Mouse (Mus musculus) heart, adult 2 months (tissue): Measurements from ENCODE around the gene Zwilch. TPM values are rescaled to one million over a fixed set of nuclear protein-coding genes. Genes with fewer than 3 reads are reported as not detected.
"Not testable (repeated sequence)": the region's sequence is repeated elsewhere in the genome, so short reads cannot be mapped to it uniquely, and the experiment has no call there.

ENCODE experiments used
- DNase-seq, 2 experiments: peaks; one replicate each; pipeline ENCODE4 v3.0.0; 2021
- H3K27ac ChIP-seq: fragments of 200-600 bp; 2 replicates; pipeline ENCODE4 v1.8.1; 2022
- H3K27me3 ChIP-seq: fragments of 200-500 bp; 2 replicates; pipeline ENCODE4 v1.6.1; 2012; ENCODE audit warnings: mild to moderate bottlenecking, low read length, inconsistent platforms, mixed read lengths; ENCODE audit not compliant: control insufficient read depth, insufficient read depth
- H3K36me3 ChIP-seq: fragments of 200-500 bp; 2 replicates; pipeline ENCODE4 v1.6.1; 2012; ENCODE audit warnings: low read length, inconsistent platforms; ENCODE audit not compliant: control insufficient read depth, insufficient read depth
- H3K4me1 ChIP-seq: fragments of 200-500 bp; 2 replicates; pipeline ENCODE4 v1.6.1; 2011; ENCODE audit warnings: low read length; ENCODE audit not compliant: control insufficient read depth, insufficient read depth
- H3K4me3 ChIP-seq: fragments of 200-600 bp; 2 replicates; pipeline ENCODE4 v1.8.1; 2022
- H3K79me2 ChIP-seq: fragments of 200-500 bp; replicated peaks from 2 replicates; pipeline ENCODE4 v1.6.1; 2012; ENCODE audit warnings: mild to moderate bottlenecking, inconsistent platforms, low read length, moderate library complexity, mixed read lengths; ENCODE audit not compliant: control insufficient read depth, insufficient read depth
- H3K9ac ChIP-seq: fragments of 200-500 bp; 2 replicates; pipeline ENCODE4 v1.6.1; 2012; ENCODE audit warnings: low read depth, mild to moderate bottlenecking, control low read depth, inconsistent platforms, low read length, mixed read lengths
- CTCF ChIP-seq: fragments of 200-600 bp; IDR thresholded peaks from 2 replicates; pipeline ENCODE4 v1.8.1; 2022; ENCODE audit warnings: antibody characterized with exemption, mild to moderate bottlenecking, moderate library complexity
- EP300 ChIP-seq: fragments of 200-500 bp; IDR thresholded peaks from 2 replicates; pipeline ENCODE4 v1.6.1; 2011; ENCODE audit warnings: low read depth, low read length, control low read depth; ENCODE audit not compliant: insufficient read depth
- POLR2A ChIP-seq: fragments of 200-500 bp; IDR thresholded peaks from 2 replicates; pipeline ENCODE4 v1.6.1; 2011; ENCODE audit warnings: mild to moderate bottlenecking, low read depth, low read length, control low read depth; ENCODE audit not compliant: insufficient read depth
- WGBS: fragments of 180-500 bp; shearing (Covaris S2); methylation state at CpG from one replicate; pipeline ENCODE4 v1.1.7; 2018; 5-methylcytosine and 5-hydroxymethylcytosine counted together
- intact Hi-C: fragments of 180-260 bp; cut with DNase I; formaldehyde crosslinking; loops from one replicate; pipeline ENCODE4 v1.15.1; 2025
- polyA plus RNA-seq: library from polyadenylated mRNA; depleted of rRNA; stranded (reverse); fragments of >200 nt; gene quantifications from 2 replicates; pipeline ENCODE4 v1.2.3, GENCODE M21; 2012
- total RNA-seq, 2 experiments: library from RNA; stranded (reverse); gene quantifications; 2 replicates each; pipeline ENCODE4 v1.2.3; 2021

The Zwilch gene
- total and polyA plus RNA-seq, 3 experiments, result 0.18 to 0.96 (median 0.50) TPM

DNA sequence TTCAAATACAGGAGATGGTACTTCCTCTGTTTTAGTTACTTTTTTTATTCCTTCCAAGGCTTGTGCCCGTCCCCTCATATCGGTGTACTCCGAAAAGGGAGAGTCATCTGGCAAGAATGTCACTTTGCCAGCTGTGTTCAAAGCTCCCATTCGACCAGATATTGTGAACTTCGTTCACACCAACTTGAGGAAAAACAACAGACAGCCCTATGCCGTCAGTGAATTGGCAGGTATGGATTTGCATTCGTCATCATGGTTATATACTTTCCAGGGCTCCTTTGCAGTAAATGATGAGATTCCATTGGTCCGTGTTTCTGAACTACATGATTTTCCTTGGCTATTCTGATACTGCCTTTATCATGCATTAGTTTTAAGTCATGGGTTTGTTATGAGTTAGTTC is 1.9 kb upstream of the Zwilch start:
- no peaks in the 10 kb centered on the region for H3K27me3 ChIP-seq
- peaks cover 4% of the 10 kb centered on the region for H3K4me1 ChIP-seq
- intact Hi-C loops, result no loop called here
- H3K36me3 ChIP-seq, result peaks cover 13% of the 10 kb centered on the region
- no peak overlapping the region for H3K9ac ChIP-seq
- no peak overlapping the region for H3K4me3 ChIP-seq
- no peak for TF ChIP-seq POLR2A
- TF ChIP-seq EP300, result no peak
- TF ChIP-seq CTCF, result no peak
- 33% methylated on average over 8 of the region's 8 CpGs for WGBS
- DNase-seq, result no peak
- H3K79me2 ChIP-seq, result no peaks in the 10 kb centered on the region; the same call in 1 of the 2 replicates
- no peak overlapping the region for H3K27ac ChIP-seq

DNA sequence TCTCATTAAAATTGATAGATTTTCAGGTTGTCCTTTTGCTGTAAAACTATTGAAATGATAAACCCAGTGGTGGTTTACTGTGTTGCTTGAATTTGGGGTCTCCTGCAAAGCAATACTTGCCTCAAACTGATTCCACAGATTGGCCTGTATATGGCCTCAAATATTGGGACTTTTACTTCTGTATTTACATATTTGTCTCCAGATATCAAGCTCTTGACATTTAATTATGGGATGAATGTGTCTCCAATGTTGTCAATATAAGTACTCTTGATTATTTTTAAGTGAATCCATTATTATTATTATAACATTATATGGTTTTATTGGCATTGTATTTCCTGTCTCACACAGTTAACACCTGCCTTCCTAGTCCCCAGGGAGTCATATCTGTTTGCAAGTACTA is 1.4 kb upstream of the Zwilch start:
- no peak for TF ChIP-seq EP300
- TF ChIP-seq CTCF, result no peak
- TF ChIP-seq POLR2A, result no peak
- Histone ChIP-seq H3K4me3 (peak overlapping the region; percentile 91), H3K79me2 (no peaks in the 10 kb centered on the region; the same call in 1 of the 2 replicates), H3K4me1 (peaks cover 4% of the 10 kb centered on the region), H3K27me3 (no peaks in the 10 kb centered on the region), H3K36me3 (peaks cover 13% of the 10 kb centered on the region), H3K9ac (no peak overlapping the region), H3K27ac (no peak overlapping the region)
- intact Hi-C loops, result no loop called here
- no peak for DNase-seq

DNA sequence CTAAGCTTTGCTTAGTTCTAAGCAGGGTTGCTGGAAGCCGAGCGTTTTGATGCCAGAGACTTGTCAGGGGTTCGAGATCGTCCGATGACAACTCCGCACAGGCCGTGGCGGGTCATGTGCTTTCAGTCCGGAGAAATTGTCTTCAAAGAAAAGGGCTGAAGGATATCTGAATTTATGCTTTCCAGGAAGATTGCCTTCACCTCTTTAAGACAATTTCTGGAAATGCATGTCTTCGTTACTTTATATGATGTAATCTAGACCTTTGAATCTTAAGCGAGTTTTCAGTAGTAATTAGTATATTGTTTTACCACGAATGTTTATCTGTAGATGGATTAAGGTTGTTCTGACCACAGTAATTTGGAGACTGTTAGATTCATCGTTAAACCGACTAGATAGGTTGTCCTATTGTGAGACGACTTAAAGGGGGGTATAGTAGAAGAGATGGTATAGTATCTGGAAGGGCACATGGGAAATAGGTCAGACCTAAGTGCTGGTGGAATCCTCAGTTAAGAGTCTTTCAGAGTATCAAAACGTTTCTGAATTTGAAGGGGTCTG is 839 bp upstream of the Zwilch start:
- DNase-seq, result no peak
- H3K4me1 ChIP-seq, result peaks cover 4% of the 10 kb centered on the region
- under 1% methylated on average over 16 of the region's 16 CpGs for WGBS
- H3K27me3 ChIP-seq, result no peaks in the 10 kb centered on the region
- H3K4me3 ChIP-seq, result peak overlapping the region; percentile 91
- H3K79me2 ChIP-seq, result no peaks in the 10 kb centered on the region; the same call in 1 of the 2 replicates
- intact Hi-C loops, result no loop called here
- peak overlapping the region; percentile 98 for H3K27ac ChIP-seq
- H3K9ac ChIP-seq, result peak overlapping the region; percentile 85
- peaks cover 12% of the 10 kb centered on the region for H3K36me3 ChIP-seq
- TF ChIP-seq POLR2A, result no peak
- no peak for TF ChIP-seq EP300
- no peak for TF ChIP-seq CTCF

DNA sequence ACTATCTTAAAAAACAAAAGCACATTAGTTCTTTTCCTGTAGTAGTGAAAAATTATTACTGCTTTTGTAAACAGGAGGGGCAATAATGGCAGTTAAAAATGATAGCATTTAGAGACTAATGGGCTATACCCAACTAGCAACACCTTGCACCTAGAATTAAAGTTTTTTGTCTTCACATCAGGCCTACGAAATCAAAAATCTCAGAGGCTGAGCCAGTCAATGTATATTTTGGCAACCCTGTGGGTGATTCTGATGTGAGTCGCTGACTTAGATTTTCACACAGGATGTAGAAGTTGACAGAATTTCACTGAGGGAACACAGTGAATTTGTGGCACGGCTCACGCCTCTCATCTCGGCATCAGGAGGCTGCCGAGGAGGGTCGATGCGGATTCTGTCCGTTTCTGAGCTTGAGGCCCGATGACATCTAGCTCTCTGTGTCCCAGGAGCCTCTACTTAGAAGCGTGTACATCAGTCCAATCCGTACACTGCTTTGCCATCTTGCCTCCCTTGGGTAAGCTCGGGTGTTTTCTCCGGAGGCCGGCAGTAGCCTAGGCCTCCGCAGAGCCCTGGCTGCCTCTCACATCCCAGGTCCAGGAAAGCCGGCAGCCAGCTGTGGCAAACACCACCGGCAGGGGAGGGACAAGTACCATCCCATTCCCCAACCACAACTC is 624 bp downstream of the Zwilch start:
- 2% methylated on average over 18 of the region's 18 CpGs for WGBS
- no peaks in the 10 kb centered on the region; the same call in 1 of the 2 replicates for H3K79me2 ChIP-seq
- H3K27ac ChIP-seq, result peak overlapping the region; percentile 98

DNA sequence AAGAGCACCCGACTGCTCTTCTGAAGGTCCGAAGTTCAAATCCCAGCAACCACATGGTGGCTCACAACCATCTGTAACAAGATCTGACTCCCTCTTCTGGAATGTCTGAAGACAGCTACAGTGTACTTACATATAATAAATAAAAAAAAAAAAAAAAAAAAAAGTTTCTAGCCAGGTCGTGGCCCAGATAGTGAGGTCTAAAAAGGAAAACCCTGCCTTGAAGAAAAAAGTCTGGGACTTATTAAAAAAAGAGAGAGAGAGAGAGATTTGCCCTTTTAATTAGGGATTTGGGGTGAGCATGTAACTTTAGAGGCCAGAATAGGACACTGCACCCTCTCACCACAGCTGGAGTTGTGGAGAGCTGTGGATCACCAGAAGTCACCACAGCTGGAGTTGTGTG is 2.9 kb downstream of the Zwilch start:
- H3K27ac ChIP-seq, H3K79me2 ChIP-seq, H3K4me1 ChIP-seq, H3K4me3 ChIP-seq, H3K36me3 ChIP-seq, H3K27me3 ChIP-seq, intact Hi-C loops, H3K9ac ChIP-seq, DNase-seq: not testable (repeated sequence)
- WGBS, result 86% methylated on average over 3 of the region's 3 CpGs

More for the DNA sequence above, 624 bp downstream of the Zwilch start:
- H3K4me3 ChIP-seq, result peak overlapping the region; percentile 91
- TF ChIP-seq POLR2A, result no peak
- peak; percentile 27 for TF ChIP-seq CTCF
- TF ChIP-seq EP300, result no peak
- intact Hi-C loops, result no loop called here
- H3K27me3 ChIP-seq, result no peaks in the 10 kb centered on the region
- peaks cover 5% of the 10 kb centered on the region for H3K36me3 ChIP-seq
- H3K4me1 ChIP-seq, result peaks cover 2% of the 10 kb centered on the region
- peak overlapping the region; percentile 36 for H3K9ac ChIP-seq
- no peak for DNase-seq

DNA sequence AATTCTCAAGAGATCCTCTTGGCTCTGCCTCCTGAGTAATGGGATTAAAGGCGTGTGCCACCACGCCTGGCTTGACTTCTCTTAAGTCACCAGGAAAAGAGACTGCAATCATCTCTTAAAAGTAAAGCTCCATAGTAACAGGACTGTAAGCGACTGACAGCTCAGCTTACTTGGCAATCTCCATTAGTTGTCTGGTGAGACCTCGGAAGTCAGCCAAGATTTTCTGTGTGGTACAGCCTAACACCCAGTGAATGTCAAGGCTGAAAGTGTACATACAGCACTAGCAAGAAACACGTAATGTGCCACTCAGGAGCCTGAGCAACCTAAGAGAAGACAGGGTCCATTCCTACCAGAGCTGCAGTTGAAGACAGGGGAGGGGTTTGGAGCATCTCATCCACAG is 12.4 kb downstream of the Zwilch start:
- no peaks in the 10 kb centered on the region for H3K36me3 ChIP-seq
- no peaks in the 10 kb centered on the region for H3K79me2 ChIP-seq
- H3K4me3 ChIP-seq, result no peak overlapping the region
- 90% methylated on average over 5 of the region's 5 CpGs for WGBS
- no peak for DNase-seq
- H3K9ac ChIP-seq, result no peak overlapping the region
- H3K27ac ChIP-seq, result no peak overlapping the region
- no peaks in the 10 kb centered on the region for H3K27me3 ChIP-seq
- intact Hi-C loops, result no loop called here
- TF ChIP-seq EP300 (no peak), POLR2A (no peak), CTCF (no peak)
- no peaks in the 10 kb centered on the region for H3K4me1 ChIP-seq
